Mouse (Mus musculus) bone marrow, adult 2 months (tissue): ENCODE measurements around the gene Dhcr24. TPM values are rescaled to one million over a fixed set of nuclear protein-coding genes. Genes with fewer than 3 reads are reported as not detected.
A peak's percentile ranks its signal among the peaks of the same experiment; 100 is the strongest.

Experiments
- H3K27ac ChIP-seq: fragments of 200-500 bp; 2 replicates; pipeline ENCODE4 v1.5.1; 2012; ENCODE audit warnings: low read depth, mild to moderate bottlenecking, control low read depth, inconsistent platforms, low read length; ENCODE audit not compliant: control insufficient read depth, poor library complexity, insufficient read depth
- H3K4me1 ChIP-seq: fragments of 200-500 bp; 2 replicates; pipeline ENCODE4 v1.6.1; 2011; ENCODE audit warnings: low read length; ENCODE audit not compliant: control insufficient read depth, insufficient read depth
- H3K4me3 ChIP-seq: fragments of 200-500 bp; replicated peaks from 2 replicates; pipeline ENCODE3; 2011; ENCODE audit warnings: mild to moderate bottlenecking, low read depth, low read length, control low read depth; ENCODE audit not compliant: control insufficient read depth
- CTCF ChIP-seq: fragments of 200-500 bp; IDR thresholded peaks from 2 replicates; pipeline ENCODE4 v1.5.1; 2011; ENCODE audit warnings: low read length, control low read depth; ENCODE audit not compliant: control insufficient read depth, insufficient read depth
- POLR2A ChIP-seq: fragments of 200-500 bp; IDR thresholded peaks from 2 replicates; pipeline ENCODE4 v1.6.1; 2011; ENCODE audit warnings: low read depth, mild to moderate bottlenecking, control low read depth, low read length, borderline replicate concordance; ENCODE audit not compliant: control insufficient read depth
- WGBS: fragments of 180-500 bp; shearing (Covaris S2); methylation state at CpG from one replicate; pipeline ENCODE4 v1.1.7; 2018; 5-methylcytosine and 5-hydroxymethylcytosine counted together
- polyA plus RNA-seq: library from polyadenylated mRNA; stranded (reverse); fragments of >200 nt; gene quantifications from 2 replicates; pipeline ENCODE4 v1.2.4, GENCODE M21; 2011; ENCODE audit warnings: low replicate concordance; ENCODE audit not compliant: missing spikeins, insufficient read depth, insufficient read length

Dhcr24 gene
- polyA plus RNA-seq, 1 experiment = 23.8 TPM

GRCm38 (mm10) chr4:106571081-106571724, 10.4 kb downstream of the Dhcr24 start:
- WGBS = 87% methylated on average over 11 of the region's 11 CpGs
- Histone ChIP-seq H3K4me3 (no peak overlapping the region), H3K4me1 (no peaks in the 10 kb centered on the region), H3K27ac (no peak overlapping the region)
- TF ChIP-seq POLR2A (no peak), CTCF (no peak)

- no peak overlapping the region for H3K27ac ChIP-seq
- no peak for TF ChIP-seq POLR2A
- no peaks in the 10 kb centered on the region for H3K4me1 ChIP-seq
- 77% methylated on average over 8 of the region's 8 CpGs for WGBS
- H3K4me3 ChIP-seq = no peak overlapping the region
Observed at GRCm38 (mm10) chr4:106575022-106575421, 14.2 kb downstream of the Dhcr24 start.

DNA sequence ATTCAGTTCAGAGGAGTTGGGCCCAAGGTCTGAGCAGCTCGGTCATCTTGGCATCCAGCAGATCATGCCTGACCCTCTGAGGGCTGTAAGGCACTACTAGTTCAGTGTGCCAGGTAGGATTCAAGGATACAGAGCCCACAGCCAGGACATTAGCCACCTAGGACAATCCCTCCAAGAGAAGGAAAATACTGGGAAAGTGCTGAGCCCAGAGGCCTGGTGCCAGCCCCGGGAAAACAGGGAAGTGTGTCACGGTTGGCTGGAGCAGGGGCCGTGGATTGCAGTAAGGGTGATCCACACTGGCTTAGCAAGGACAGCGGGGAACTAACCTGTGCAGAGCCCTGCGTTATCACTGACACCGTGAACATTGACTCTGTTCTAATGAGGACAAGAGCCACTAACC, 16.7 kb downstream of the Dhcr24 start:
- Histone ChIP-seq H3K27ac (no peak overlapping the region), H3K4me1 (no peaks in the 10 kb centered on the region), H3K4me3 (no peak overlapping the region)
- WGBS = 90% methylated on average over 7 of the region's 7 CpGs
- TF ChIP-seq CTCF = no peak
- no peak for TF ChIP-seq POLR2A

- Histone ChIP-seq H3K4me3 (no peak overlapping the region), H3K4me1 (no peaks in the 10 kb centered on the region), H3K27ac (no peak overlapping the region)
- TF ChIP-seq CTCF (no peak), POLR2A (no peak)
- 81% methylated on average over 14 of the region's 14 CpGs for WGBS
Observed at GRCm38 (mm10) chr4:106581176-106581864, 20.5 kb downstream of the Dhcr24 start.

DNA sequence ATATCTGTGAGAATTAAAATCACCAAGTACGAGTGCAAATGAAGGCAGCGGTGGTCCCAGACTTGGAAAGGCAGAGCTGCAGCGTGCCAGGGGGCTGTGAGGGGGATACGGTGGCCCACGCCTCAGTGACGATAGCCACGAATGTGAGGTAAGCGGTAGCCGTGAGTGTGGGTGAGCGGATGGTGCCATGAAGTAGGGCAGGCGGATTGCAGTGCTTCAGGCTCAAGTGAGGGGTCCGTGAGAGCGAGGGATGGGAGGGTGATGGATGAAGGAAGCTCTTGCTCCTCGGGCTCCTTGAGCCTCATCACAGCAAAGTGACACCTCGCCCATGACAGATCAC, 21.0 kb downstream of the Dhcr24 start:
- Histone ChIP-seq H3K27ac (no peak overlapping the region), H3K4me3 (no peak overlapping the region), H3K4me1 (no peaks in the 10 kb centered on the region)
- 89% methylated on average over 15 of the region's 15 CpGs for WGBS
- TF ChIP-seq CTCF (no peak), POLR2A (no peak)

DNA sequence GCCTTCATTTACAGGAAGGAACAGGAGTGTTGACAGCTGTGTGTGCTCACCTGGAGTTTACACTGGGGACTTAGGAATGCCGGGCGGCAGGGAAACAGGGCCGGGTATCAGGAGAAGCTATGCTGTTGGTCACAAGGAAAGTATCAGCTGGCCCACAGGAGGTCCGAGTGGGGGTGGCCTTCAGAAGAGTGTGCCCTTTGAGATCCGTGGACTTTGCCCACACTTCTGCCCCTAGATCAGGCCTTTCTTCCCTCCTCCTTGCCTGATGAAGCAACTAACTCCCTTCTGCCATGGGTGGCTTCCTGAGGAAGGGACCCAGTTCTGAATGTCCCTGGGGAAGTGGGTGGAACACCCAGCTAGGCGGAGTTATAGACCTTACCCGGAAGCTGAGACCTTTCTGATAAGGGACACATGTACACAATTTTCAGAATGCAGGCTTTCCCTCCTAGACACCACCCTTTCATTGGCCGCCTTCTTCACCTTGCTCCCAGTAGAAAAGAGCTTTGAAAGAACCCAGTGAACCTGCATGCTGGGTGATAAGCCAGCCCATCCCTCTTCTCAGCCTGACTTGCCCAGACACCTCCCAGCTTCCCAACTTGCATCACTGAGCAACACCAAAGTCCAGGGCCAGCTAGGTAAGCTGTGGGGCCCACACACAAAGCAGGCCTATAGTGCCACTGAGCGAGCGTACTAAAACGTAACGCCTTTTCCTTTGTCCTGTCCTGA, 21.8 kb downstream of the Dhcr24 start:
- Histone ChIP-seq H3K27ac (peak overlapping the region; percentile 29), H3K4me1 (no peaks in the 10 kb centered on the region), H3K4me3 (no peak overlapping the region)
- no peak for TF ChIP-seq POLR2A
- no peak for TF ChIP-seq CTCF
- WGBS = 75% methylated on average over 12 of the region's 12 CpGs

- no peaks in the 10 kb centered on the region for H3K4me1 ChIP-seq
- WGBS = 79% methylated on average over 4 of the region's 4 CpGs
Observed at GRCm38 (mm10) chr4:106584665-106585064, 23.8 kb downstream of the Dhcr24 start.

DNA sequence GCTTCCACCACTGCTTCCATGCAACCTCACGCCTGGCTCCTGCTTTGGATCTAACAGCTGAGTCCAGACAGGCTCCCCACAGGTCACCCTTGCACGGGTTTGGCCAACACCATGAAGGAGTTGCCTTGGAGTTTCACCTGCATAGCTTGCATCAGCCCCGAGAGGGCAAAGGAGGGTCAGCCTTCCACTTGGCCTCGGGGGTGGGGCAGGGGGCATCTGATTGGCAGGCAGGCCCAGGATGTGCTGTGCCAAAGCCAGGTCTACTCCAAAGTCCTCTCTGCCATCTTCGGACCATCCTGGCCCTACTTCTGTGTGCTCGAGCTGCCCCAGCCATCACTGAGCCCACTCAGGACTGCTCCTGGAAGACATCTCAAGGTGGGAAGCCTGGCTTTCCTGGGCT, 26.2 kb downstream of the Dhcr24 start:
- WGBS = 84% methylated on average over 6 of the region's 6 CpGs
- no peak overlapping the region for H3K4me3 ChIP-seq
- H3K4me1 ChIP-seq = no peaks in the 10 kb centered on the region; the same call in 1 of the 2 replicates
- TF ChIP-seq POLR2A (no peak), CTCF (no peak)
- no peak overlapping the region for H3K27ac ChIP-seq

More at GRCm38 (mm10) chr4:106584665-106585064, 23.8 kb downstream of the Dhcr24 start:
- no peak for TF ChIP-seq CTCF
- TF ChIP-seq POLR2A = no peak
- H3K4me3 ChIP-seq = no peak overlapping the region
- H3K27ac ChIP-seq = no peak overlapping the region
